Mouse (Mus musculus) kidney, adult 18-20 months (tissue): ENCODE measurements at regions not wholly inside any gene's neighbourhood (a gene's known extent, or its start where the extent isn't known, plus 50 kb on each side); places are given as distances from the start of the nearest gene placed in this dataset.

Experiments
- DNase-seq: peaks from one replicate; pipeline ENCODE4 v3.0.0; 2021

GRCm38 (mm10) chr12:107327107-107327770 lies 161.2 kb upstream of the 3110018I06Rik start:
- no peak for DNase-seq

GRCm38 (mm10) chr12:107328986-107329385 lies 159.4 kb upstream of the 3110018I06Rik start:
- no peak for DNase-seq

GRCm38 (mm10) chr12:107334366-107334765 lies 154.1 kb upstream of the 3110018I06Rik start:
- no peak for DNase-seq

GRCm38 (mm10) chr12:107335106-107335505 lies 153.3 kb upstream of the 3110018I06Rik start:
- no peak for DNase-seq

GRCm38 (mm10) chr12:107338758-107339157 lies 149.7 kb upstream of the 3110018I06Rik start:
- DNase-seq = no peak

- no peak for DNase-seq
These were observed 132.2 kb upstream of the 3110018I06Rik start for GRCm38 (mm10) chr12:107356211-107356610.

- no peak for DNase-seq
These were observed 131.5 kb upstream of the 3110018I06Rik start for GRCm38 (mm10) chr12:107356974-107357373.

- no peak for DNase-seq
These were observed 127.9 kb upstream of the 3110018I06Rik start for GRCm38 (mm10) chr12:107360511-107360910.

GRCm38 (mm10) chr12:107361606-107362005 lies 126.8 kb upstream of the 3110018I06Rik start:
- DNase-seq = no peak

GRCm38 (mm10) chr12:107362120-107362519 lies 126.3 kb upstream of the 3110018I06Rik start:
- no peak for DNase-seq

GRCm38 (mm10) chr12:107372254-107372653 lies 116.2 kb upstream of the 3110018I06Rik start:
- DNase-seq = no peak

GRCm38 (mm10) chr12:107392050-107392795 lies 96.2 kb upstream of the 3110018I06Rik start:
- DNase-seq = no peak

- no peak for DNase-seq
These were observed 94.0 kb upstream of the 3110018I06Rik start for GRCm38 (mm10) chr12:107394467-107394866.

- no peak for DNase-seq
These were observed 83.6 kb upstream of the 3110018I06Rik start for GRCm38 (mm10) chr12:107404821-107405220.

GRCm38 (mm10) chr12:107423923-107424322 lies 64.5 kb upstream of the 3110018I06Rik start:
- no peak for DNase-seq

GRCm38 (mm10) chr12:107438506-107438905 lies 49.9 kb upstream of the 3110018I06Rik start:
- no peak for DNase-seq
